Mouse (Mus musculus) neural tube, embryonic 13.5 days (tissue): Measurements from ENCODE around the gene Zbtb20. TPM values are rescaled to one million over a fixed set of nuclear protein-coding genes. Genes with fewer than 3 reads are reported as not detected.

ENCODE experiments used
- ATAC-seq: fragments of 200-750 bp; cut with Nextera tagmentation; 2 replicates; pipeline ENCODE4 v1.8.0; 2017; ENCODE audit warnings: low read depth, mild to moderate bottlenecking, moderate TSS enrichment, moderate library complexity
- H3K27ac ChIP-seq: fragments of 300-500 bp; sonication (generic); replicated peaks from 2 replicates; pipeline ENCODE4 v1.5.1; 2015; ENCODE audit warnings: moderate library complexity, mild to moderate bottlenecking, inconsistent platforms
- H3K27me3 ChIP-seq: fragments of 300-500 bp; sonication (generic); 2 replicates; pipeline ENCODE4 v1.6.1; 2015; ENCODE audit warnings: mild to moderate bottlenecking, inconsistent platforms
- H3K36me3 ChIP-seq: fragments of 300-500 bp; sonication (generic); 2 replicates; pipeline ENCODE4 v1.6.1; 2015; ENCODE audit warnings: mild to moderate bottlenecking, inconsistent platforms
- H3K4me1 ChIP-seq: fragments of 300-500 bp; sonication (generic); replicated peaks from 2 replicates; pipeline ENCODE4 v1.6.1; 2015; ENCODE audit warnings: inconsistent platforms
- H3K4me2 ChIP-seq: fragments of 300-500 bp; sonication (generic); 2 replicates; pipeline ENCODE4 v1.6.1; 2015; ENCODE audit warnings: inconsistent platforms, mild to moderate bottlenecking, moderate library complexity
- H3K4me3 ChIP-seq: fragments of 300-500 bp; sonication (generic); 2 replicates; pipeline ENCODE4 v1.5.1; 2015; ENCODE audit warnings: mild to moderate bottlenecking, inconsistent platforms
- H3K9ac ChIP-seq: fragments of 300-500 bp; sonication (generic); 2 replicates; pipeline ENCODE4 v1.6.1; 2015; ENCODE audit warnings: moderate library complexity, mild to moderate bottlenecking, inconsistent platforms
- H3K9me3 ChIP-seq: fragments of 300-500 bp; sonication (generic); 2 replicates; pipeline ENCODE4 v1.6.1; 2016; ENCODE audit warnings: inconsistent platforms
- WGBS: fragments of 180-500 bp; shearing (Covaris S2); methylation state at CpG from one replicate; pipeline ENCODE4 v1.1.7; 2015; 5-methylcytosine and 5-hydroxymethylcytosine counted together
- polyA plus RNA-seq: library from polyadenylated mRNA; unstranded; fragments of >200 nt; fragmentation: Nextera tagmentation; extraction: Ambion mirVana; gene quantifications from 2 replicates; pipeline ENCODE4 v1.2.1, GENCODE M21; 2015

Zbtb20 gene
- polyA plus RNA-seq, 1 experiment from 2014 or later: 71.4 TPM

DNA sequence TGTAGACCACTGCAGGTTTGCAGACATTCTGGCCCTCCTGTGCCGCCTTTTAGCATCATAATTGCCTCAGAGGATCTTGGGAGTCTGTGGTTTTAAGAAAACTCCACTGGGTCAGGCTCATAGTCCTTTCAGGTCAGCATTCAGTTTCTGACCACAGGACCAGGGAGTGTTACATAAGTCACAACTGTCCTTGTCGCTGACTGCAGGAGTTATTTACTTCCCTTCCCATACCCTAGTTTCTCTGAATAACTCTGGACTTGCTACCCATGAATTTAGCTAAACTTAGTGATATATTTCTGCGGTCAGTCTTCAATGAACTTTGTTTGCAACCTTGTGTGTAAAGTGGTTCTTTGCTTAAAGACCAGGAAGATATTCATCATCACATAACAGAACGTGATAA is 669.6 kb downstream of the Zbtb20 start:
- Histone ChIP-seq H3K9ac (no peak overlapping the region), H3K27ac (no peak overlapping the region), H3K36me3 (0 out of 2 replicates have a peak, but pooled peaks cover 3% of the 10 kb centered on the region), H3K4me2 (no peak overlapping the region), H3K27me3 (no peaks in the 10 kb centered on the region), H3K4me3 (no peak overlapping the region), H3K4me1 (peaks cover 46% of the 10 kb centered on the region), H3K9me3 (no peaks in the 10 kb centered on the region)
- whole genome bisulfite sequencing: 91% methylated on average over 4 of the region's 4 CpGs
- ATAC-seq: no peak

- H3K4me1 ChIP-seq: peaks cover 52% of the 10 kb centered on the region
- H3K27ac ChIP-seq: no peak overlapping the region
- 51% methylated on average over 19 of the region's 19 CpGs for WGBS
- H3K9me3 ChIP-seq: no peaks in the 10 kb centered on the region
- H3K36me3 ChIP-seq: 0 out of 2 replicates have a peak, but pooled peaks cover 3% of the 10 kb centered on the region
- no peak for ATAC-seq
- H3K27me3 ChIP-seq: no peaks in the 10 kb centered on the region
- H3K4me3 ChIP-seq: no peak overlapping the region
- H3K9ac ChIP-seq: 0 out of 2 replicates have a peak overlapping the region, but pooled peaks have one; percentile 1
- H3K4me2 ChIP-seq: no peak overlapping the region
Measured at GRCm38 (mm10) chr16:43547323-43548180, 671.9 kb downstream of the Zbtb20 start.

- Histone ChIP-seq H3K27ac (no peak overlapping the region), H3K4me2 (no peak overlapping the region), H3K4me3 (no peak overlapping the region), H3K27me3 (no peaks in the 10 kb centered on the region), H3K36me3 (0 out of 2 replicates have a peak, but pooled peaks cover 3% of the 10 kb centered on the region), H3K9ac (no peak overlapping the region), H3K4me1 (peaks cover 60% of the 10 kb centered on the region), H3K9me3 (no peaks in the 10 kb centered on the region)
- WGBS: 72% methylated on average over 5 of the region's 5 CpGs
- no peak for ATAC-seq
Measured at GRCm38 (mm10) chr16:43548774-43549173, 673.1 kb downstream of the Zbtb20 start.

DNA sequence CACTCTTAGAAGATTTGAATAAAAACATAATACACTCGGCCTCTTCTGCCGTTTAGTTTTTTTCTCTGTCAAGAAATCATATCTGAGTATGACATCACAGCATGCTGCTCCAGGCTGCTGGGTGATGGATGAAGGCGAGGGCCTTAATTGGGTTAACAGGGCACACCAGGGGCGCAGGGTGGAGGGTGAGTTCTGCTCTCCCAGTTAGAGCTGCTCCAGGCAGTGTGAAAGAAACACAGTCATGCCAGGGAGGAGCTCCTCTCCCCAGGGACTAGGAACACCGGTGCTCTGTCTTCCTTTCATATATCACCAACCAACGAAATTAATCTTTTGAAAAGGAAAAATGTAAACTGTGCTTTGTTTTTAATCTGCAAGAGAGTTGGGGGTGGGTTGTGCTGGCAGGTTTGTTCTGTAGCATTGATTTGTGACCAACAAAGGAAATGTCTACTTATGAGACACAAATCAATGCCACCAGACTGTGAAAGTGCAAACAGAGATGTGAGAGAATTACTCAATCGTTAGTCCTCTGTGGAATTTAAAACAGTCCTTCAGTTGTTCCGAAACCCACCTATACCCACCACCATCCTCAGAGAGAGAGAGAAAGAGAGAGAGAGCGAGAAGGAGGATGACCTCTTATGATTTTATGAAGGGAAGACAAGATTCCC is 673.9 kb downstream of the Zbtb20 start:
- Histone ChIP-seq H3K36me3 (0 out of 2 replicates have a peak, but pooled peaks cover 3% of the 10 kb centered on the region), H3K9ac (peak overlapping the region; percentile 28; the same call in 1 of the 2 replicates), H3K27ac (peak overlapping the region; percentile 49; the same call in 1 of the 2 replicates), H3K4me3 (no peak overlapping the region), H3K4me1 (peaks cover 64% of the 10 kb centered on the region), H3K27me3 (no peaks in the 10 kb centered on the region), H3K9me3 (no peaks in the 10 kb centered on the region), H3K4me2 (no peak overlapping the region)
- no peak for ATAC-seq
- 34% methylated on average over 9 of the region's 9 CpGs for WGBS

DNA sequence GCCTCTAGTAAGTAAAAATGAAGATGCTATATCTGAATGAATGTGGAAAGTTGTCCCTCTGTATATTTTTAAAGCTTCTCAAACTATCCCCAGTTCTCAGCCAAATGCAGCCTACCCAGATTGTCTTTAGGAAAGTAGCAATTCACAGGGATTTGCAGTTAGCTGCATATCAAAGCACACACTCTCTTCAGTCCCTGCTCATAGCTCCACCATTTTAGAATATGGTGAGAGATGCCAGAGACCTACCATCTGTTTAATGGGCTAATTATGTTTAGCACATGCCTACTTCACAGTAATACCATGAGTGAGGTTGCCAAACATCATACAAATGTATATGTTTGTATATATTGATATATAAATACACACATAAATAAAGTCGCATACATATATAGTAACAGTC is 676.8 kb downstream of the Zbtb20 start:
- no peaks in the 10 kb centered on the region for H3K9me3 ChIP-seq

GRCm38 (mm10) chr16:43557385-43557784 is 681.7 kb downstream of the Zbtb20 start:
- 19% methylated on average over 5 of the region's 5 CpGs for WGBS
- Histone ChIP-seq H3K27me3 (no peaks in the 10 kb centered on the region), H3K4me1 (peaks cover 33% of the 10 kb centered on the region), H3K4me2 (peak overlapping the region; percentile 14; the same call in 1 of the 2 replicates), H3K4me3 (no peak overlapping the region), H3K36me3 (no peaks in the 10 kb centered on the region), H3K9ac (no peak overlapping the region), H3K9me3 (no peaks in the 10 kb centered on the region), H3K27ac (peak overlapping the region; percentile 49; the same call in 1 of the 2 replicates)
- ATAC-seq: peak; percentile 67

More for the DNA sequence above, 676.8 kb downstream of the Zbtb20 start:
- Histone ChIP-seq H3K27ac (no peak overlapping the region), H3K27me3 (no peaks in the 10 kb centered on the region), H3K4me2 (no peak overlapping the region), H3K9ac (no peak overlapping the region), H3K4me1 (peaks cover 56% of the 10 kb centered on the region), H3K4me3 (no peak overlapping the region), H3K36me3 (no peaks in the 10 kb centered on the region)
- ATAC-seq: no peak
- 84% methylated on average over 1 of the region's 1 CpGs for WGBS

DNA sequence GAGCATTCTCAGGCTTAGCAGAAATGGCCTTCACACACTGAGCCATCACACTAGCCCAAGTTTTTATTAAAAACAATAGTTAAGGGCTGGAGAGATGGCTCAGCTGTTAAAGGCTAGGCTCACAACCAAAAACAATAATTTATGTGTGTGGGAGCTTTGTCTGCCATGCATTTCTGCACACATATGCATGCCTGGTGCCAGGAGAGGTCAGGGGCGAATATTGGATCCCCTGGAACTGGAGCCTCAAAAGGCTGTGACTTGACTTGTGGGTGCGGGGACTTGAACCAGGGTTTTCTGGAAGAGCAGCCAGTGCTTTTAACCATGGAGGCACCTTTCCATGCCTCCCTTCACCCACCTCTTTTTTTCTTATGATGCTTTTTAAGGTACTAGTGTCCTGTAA is 685.6 kb downstream of the Zbtb20 start:
- Histone ChIP-seq H3K9ac (no peak overlapping the region), H3K27me3 (no peaks in the 10 kb centered on the region), H3K4me1 (peaks cover 30% of the 10 kb centered on the region), H3K4me3 (no peak overlapping the region), H3K27ac (no peak overlapping the region), H3K36me3 (no peaks in the 10 kb centered on the region), H3K4me2 (no peak overlapping the region), H3K9me3 (no peaks in the 10 kb centered on the region)
- no peak for ATAC-seq
- WGBS: 81% methylated on average over 2 of the region's 2 CpGs

DNA sequence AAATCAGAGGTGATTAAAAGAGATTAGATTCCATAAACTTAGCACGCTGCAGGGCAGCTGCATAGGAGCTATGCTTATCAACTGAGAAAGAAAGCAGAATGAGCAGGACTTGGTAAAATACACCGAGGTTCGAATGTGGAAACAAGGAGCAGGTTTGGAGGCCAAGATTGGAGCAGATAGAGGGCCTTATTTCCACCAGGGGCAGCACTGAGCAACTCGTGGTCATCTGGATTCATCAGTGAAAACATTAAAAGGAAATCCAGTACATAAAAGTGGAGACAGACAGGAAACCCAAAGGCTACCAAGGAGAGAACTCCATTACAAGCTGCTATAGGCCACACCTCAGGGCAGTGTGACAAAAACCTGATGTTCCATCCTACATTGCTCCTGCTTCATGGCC is 686.3 kb downstream of the Zbtb20 start:
- Histone ChIP-seq H3K27ac (no peak overlapping the region), H3K4me1 (peaks cover 24% of the 10 kb centered on the region), H3K36me3 (no peaks in the 10 kb centered on the region), H3K9me3 (no peaks in the 10 kb centered on the region), H3K4me3 (no peak overlapping the region), H3K27me3 (no peaks in the 10 kb centered on the region), H3K9ac (no peak overlapping the region), H3K4me2 (no peak overlapping the region)
- ATAC-seq: no peak
- WGBS: 81% methylated on average over 4 of the region's 4 CpGs

- no peaks in the 10 kb centered on the region for H3K27me3 ChIP-seq
Measured at GRCm38 (mm10) chr16:43565872-43566271, 690.2 kb downstream of the Zbtb20 start.

DNA sequence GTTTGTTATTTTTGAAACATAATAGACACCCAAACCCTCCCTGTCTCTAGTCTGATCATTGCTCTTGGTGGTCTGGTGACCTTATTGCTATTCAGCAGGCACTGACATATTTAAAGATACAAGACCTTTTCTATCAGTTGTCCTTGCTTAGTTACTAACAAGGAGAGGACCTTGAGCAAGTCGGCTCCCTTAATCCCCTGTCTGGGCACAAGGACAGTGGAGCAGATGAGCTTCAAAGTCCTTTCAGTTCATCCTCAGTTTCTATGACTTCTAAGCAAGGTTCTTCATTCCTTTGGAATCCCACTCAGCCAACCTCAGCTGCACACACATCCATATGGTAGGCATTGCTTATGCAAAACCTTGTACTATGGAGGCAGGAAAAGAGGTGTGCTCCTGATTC is 690.8 kb downstream of the Zbtb20 start:
- ATAC-seq: no peak
- Histone ChIP-seq H3K27ac (no peak overlapping the region), H3K9me3 (no peaks in the 10 kb centered on the region), H3K4me2 (no peak overlapping the region), H3K27me3 (no peaks in the 10 kb centered on the region), H3K4me1 (peaks cover 11% of the 10 kb centered on the region), H3K36me3 (peaks cover 18% of the 10 kb centered on the region), H3K4me3 (no peak overlapping the region), H3K9ac (no peak overlapping the region)
- 93% methylated on average over 1 of the region's 1 CpGs for WGBS

More at GRCm38 (mm10) chr16:43565872-43566271, 690.2 kb downstream of the Zbtb20 start:
- Histone ChIP-seq H3K36me3 (peaks cover 11% of the 10 kb centered on the region), H3K9me3 (no peaks in the 10 kb centered on the region), H3K4me3 (no peak overlapping the region), H3K4me2 (no peak overlapping the region), H3K4me1 (peaks cover 14% of the 10 kb centered on the region), H3K9ac (no peak overlapping the region), H3K27ac (no peak overlapping the region)
- no peak for ATAC-seq
- 87% methylated on average over 4 of the region's 4 CpGs for WGBS

- H3K9me3 ChIP-seq: no peaks in the 10 kb centered on the region
- WGBS: 88% methylated on average over 16 of the region's 16 CpGs
- H3K4me3 ChIP-seq: no peak overlapping the region
- 0 out of 2 replicates have a peak overlapping the region, but pooled peaks have one; percentile 7 for H3K27ac ChIP-seq
- H3K27me3 ChIP-seq: no peaks in the 10 kb centered on the region
- peaks cover 21% of the 10 kb centered on the region for H3K36me3 ChIP-seq
- no peak overlapping the region for H3K4me2 ChIP-seq
- H3K9ac ChIP-seq: no peak overlapping the region
- ATAC-seq: no peak
- H3K4me1 ChIP-seq: peaks cover 44% of the 10 kb centered on the region
Measured at GRCm38 (mm10) chr16:43571376-43572081, 695.8 kb downstream of the Zbtb20 start.

DNA sequence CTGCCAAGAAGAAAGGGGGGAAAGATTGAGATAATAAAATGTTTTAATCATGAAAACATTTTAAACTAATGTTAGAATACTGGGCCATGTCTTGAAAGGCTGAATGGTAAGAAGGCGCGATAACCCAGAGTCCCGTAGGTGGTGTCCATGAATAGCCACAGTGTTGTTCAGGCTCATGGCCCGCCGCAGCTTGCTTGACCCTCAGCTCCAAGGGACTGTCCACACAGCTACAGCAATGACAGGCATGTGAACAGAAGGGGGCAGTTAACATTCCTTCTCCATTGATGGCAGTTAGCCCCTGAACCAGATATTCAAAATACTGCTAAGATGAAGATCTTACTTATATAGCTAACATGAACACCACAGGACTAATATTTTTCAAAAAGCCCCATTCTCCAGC is 696.5 kb downstream of the Zbtb20 start:
- H3K27me3 ChIP-seq: no peaks in the 10 kb centered on the region
- H3K27ac ChIP-seq: peak overlapping the region; percentile 75
- no peaks in the 10 kb centered on the region for H3K9me3 ChIP-seq
- ATAC-seq: no peak
- H3K36me3 ChIP-seq: peaks cover 21% of the 10 kb centered on the region
- no peak overlapping the region for H3K4me2 ChIP-seq
- no peak overlapping the region for H3K9ac ChIP-seq
- H3K4me3 ChIP-seq: no peak overlapping the region
- H3K4me1 ChIP-seq: peaks cover 50% of the 10 kb centered on the region
- 80% methylated on average over 5 of the region's 5 CpGs for WGBS
